Mouse (Mus musculus) liver, embryonic 14.5 days (tissue): ENCODE measurements around the gene Psma7.

Experiments used
- CTCF ChIP-seq: IDR thresholded peaks from 2 replicates; pipeline ENCODE4 v1.5.1; 2016; ENCODE audit warnings: antibody characterized with exemption, low read depth, control low read depth
- EP300 ChIP-seq: IDR thresholded peaks from 2 replicates; pipeline ENCODE4 v1.6.1; 2016; ENCODE audit warnings: antibody characterized with exemption, low read depth

- no peak for TF ChIP-seq CTCF
- TF ChIP-seq EP300, result no peak
These were observed 30.7 kb upstream of the Psma7 start for GRCm38 (mm10) chr2:180072886-180073285.
